Mouse (Mus musculus) brain, adult 2 months (tissue): ENCODE measurements at regions not wholly inside any gene's neighbourhood (a gene's known extent, or its start where the extent isn't known, plus 50 kb on each side); places are given as distances from the start of the nearest gene placed in this dataset.
"Not testable (repeated sequence)": the region's sequence is repeated elsewhere in the genome, so short reads cannot be mapped to it uniquely, and the experiment has no call there.

Experiments used
- DNase-seq: peaks from one replicate; pipeline ENCODE4 v3.0.0; 2011; ENCODE audit warnings: low read depth, low spot score

GRCm38 (mm10) chr7:52170176-52170921 lies 154.8 kb upstream of the 1700015G11Rik start:
- DNase-seq, result no peak

DNA sequence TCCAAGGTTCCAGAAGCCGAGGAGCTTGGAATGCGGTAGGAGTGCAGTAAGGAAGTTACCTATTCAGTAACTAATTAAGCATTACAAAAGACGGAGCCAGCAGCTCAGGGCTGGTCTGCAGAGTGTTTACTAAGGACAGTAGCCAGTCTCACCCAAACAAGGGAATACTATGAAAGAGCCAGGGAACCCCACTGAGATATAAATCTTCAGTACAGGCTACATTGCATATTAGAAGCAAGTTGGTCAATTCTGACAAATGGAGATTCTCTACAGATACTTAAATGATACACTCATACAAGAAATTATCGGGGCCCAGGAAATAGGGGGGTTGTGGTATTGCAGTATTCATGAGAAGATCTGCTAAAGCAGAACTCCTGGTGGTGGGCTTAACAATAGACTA lies 148.5 kb upstream of the 1700015G11Rik start:
- DNase-seq, result not testable (repeated sequence)

DNA sequence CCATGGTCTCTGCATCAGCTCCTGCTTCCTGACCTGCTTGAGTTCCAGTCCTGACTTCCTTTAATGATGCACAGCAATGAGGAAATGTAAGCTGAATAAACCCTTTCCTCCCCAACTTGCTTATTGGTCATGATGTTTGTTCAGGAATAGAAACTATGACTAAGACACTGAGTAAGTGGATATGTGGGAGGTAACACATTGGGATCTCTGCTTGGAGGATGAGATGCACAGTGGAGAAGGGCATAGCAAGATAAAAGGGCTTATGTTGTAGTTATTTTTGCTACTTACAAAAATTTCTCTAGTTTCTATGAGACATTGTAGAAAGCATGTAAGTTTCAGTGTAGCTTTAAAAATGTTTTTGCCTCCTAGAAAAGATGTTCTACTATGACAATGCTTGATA lies 143.9 kb upstream of the 1700015G11Rik start:
- DNase-seq, result peak; percentile 57

DNA sequence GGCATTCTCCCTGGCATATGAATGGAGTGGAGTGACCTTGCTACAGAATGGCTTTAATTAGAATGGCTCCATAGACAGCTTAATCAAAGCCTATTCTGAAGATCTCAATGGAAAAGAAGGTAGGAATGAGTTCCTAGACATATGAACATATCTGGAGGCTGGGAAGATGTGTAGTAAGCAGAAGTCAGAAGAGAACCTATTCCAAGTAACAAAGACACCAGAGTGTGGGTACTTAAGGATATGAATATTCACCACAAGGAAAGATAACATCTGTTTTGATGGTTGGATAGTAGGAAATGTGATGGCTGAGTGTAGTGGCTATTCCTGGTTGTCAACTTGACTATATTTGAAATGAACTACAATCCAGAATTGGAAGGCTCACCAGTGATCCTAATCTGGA lies 142.2 kb upstream of the 1700015G11Rik start:
- DNase-seq, result peak; percentile 17

GRCm38 (mm10) chr7:52120189-52120588 lies 104.7 kb upstream of the 1700015G11Rik start:
- DNase-seq, result no peak
